Mouse (Mus musculus): Measurements from ENCODE around the gene 3110082I17Rik. TPM values are rescaled to one million over a fixed set of nuclear protein-coding genes. Genes with fewer than 3 reads are reported as not detected.
A peak's percentile ranks its signal among the peaks of the same experiment; 100 is the strongest.
"Not testable (repeated sequence)": the region's sequence is repeated elsewhere in the genome, so short reads cannot be mapped to it uniquely, and the experiment has no call there.

Gene 3110082I17Rik
- polyA plus RNA-seq, 1 experiment from 2014 or later, result 10.5 TPM

- WGBS (ENCODE audit: insufficient replicate concordance), result 76% methylated on average over 11 of the region's 11 CpGs
- Histone ChIP-seq H3K27ac (ENCODE audit: low read length) (no peak overlapping the region), H3K9ac (ENCODE audit: low read depth, low read length) (no peak overlapping the region), H3K9me3 (replicated peaks; ENCODE audit: control insufficient read depth, low read length) (no peaks in the 10 kb centered on the region), H3K4me3 (ENCODE audit: low read depth, low read length) (no peak overlapping the region), H3K27me3 (ENCODE audit: control insufficient read depth, insufficient read depth, low read depth, low read length) (no peaks in the 10 kb centered on the region), H3K36me3 (ENCODE audit: control insufficient read depth, insufficient read depth) (peaks cover 10% of the 10 kb centered on the region), H3K4me2 (ENCODE audit: low read depth, low read length) (no peak overlapping the region), H3K4me1 (ENCODE audit: control insufficient read depth, low read depth, low read length) (peaks cover 5% of the 10 kb centered on the region)
- ATAC-seq (ENCODE audit: low read depth), result no peak
Observed at GRCm38 (mm10) chr5:139338891-139339290, 121.4 kb downstream of the 3110082I17Rik start.

- Histone ChIP-seq H3K27ac (ENCODE audit: low read length) (no peak overlapping the region), H3K9ac (ENCODE audit: low read depth, low read length) (no peak overlapping the region), H3K4me3 (ENCODE audit: low read depth, low read length) (no peak overlapping the region), H3K36me3 (ENCODE audit: control insufficient read depth, insufficient read depth) (peaks cover 10% of the 10 kb centered on the region), H3K9me3 (replicated peaks; ENCODE audit: control insufficient read depth, low read length) (no peaks in the 10 kb centered on the region), H3K4me2 (ENCODE audit: low read depth, low read length) (no peak overlapping the region), H3K4me1 (ENCODE audit: control insufficient read depth, low read depth, low read length) (peaks cover under 1% of the 10 kb centered on the region; the same call in 1 of the 2 replicates), H3K27me3 (ENCODE audit: control insufficient read depth, insufficient read depth, low read depth, low read length) (no peaks in the 10 kb centered on the region)
- no peak for ATAC-seq (ENCODE audit: low read depth)
- WGBS (ENCODE audit: insufficient replicate concordance), result 76% methylated on average over 3 of the region's 3 CpGs
Observed at GRCm38 (mm10) chr5:139338403-139338802, 121.9 kb downstream of the 3110082I17Rik start.

- H3K4me2 ChIP-seq (ENCODE audit: low read depth, low read length), result no peak overlapping the region
- ATAC-seq (ENCODE audit: low read depth), result no peak
- no peak overlapping the region for H3K4me3 ChIP-seq (ENCODE audit: low read depth, low read length)
- no peak overlapping the region for H3K9ac ChIP-seq (ENCODE audit: low read depth, low read length)
- no peaks in the 10 kb centered on the region for H3K4me1 ChIP-seq (ENCODE audit: control insufficient read depth, low read depth, low read length)
- peaks cover 10% of the 10 kb centered on the region for H3K36me3 ChIP-seq (ENCODE audit: control insufficient read depth, insufficient read depth)
- H3K9me3 ChIP-seq (replicated peaks; ENCODE audit: control insufficient read depth, low read length), result no peaks in the 10 kb centered on the region
- WGBS (ENCODE audit: insufficient replicate concordance), result 69% methylated on average over 13 of the region's 13 CpGs
- H3K27me3 ChIP-seq (ENCODE audit: control insufficient read depth, insufficient read depth, low read depth, low read length), result no peaks in the 10 kb centered on the region
- H3K27ac ChIP-seq (ENCODE audit: low read length), result no peak overlapping the region
Observed at GRCm38 (mm10) chr5:139337826-139338370, 122.4 kb downstream of the 3110082I17Rik start.

- Histone ChIP-seq H3K4me1 (ENCODE audit: control insufficient read depth, low read depth, low read length) (peaks cover 3% of the 10 kb centered on the region), H3K27ac (ENCODE audit: low read length) (no peak overlapping the region), H3K4me3 (ENCODE audit: low read depth, low read length) (no peak overlapping the region), H3K27me3 (ENCODE audit: control insufficient read depth, insufficient read depth, low read depth, low read length) (no peaks in the 10 kb centered on the region), H3K36me3 (ENCODE audit: control insufficient read depth, insufficient read depth) (peaks cover 7% of the 10 kb centered on the region), H3K4me2 (ENCODE audit: low read depth, low read length) (no peak overlapping the region), H3K9me3 (replicated peaks; ENCODE audit: control insufficient read depth, low read length) (no peaks in the 10 kb centered on the region), H3K9ac (ENCODE audit: low read depth, low read length) (no peak overlapping the region)
- no peak for ATAC-seq (ENCODE audit: low read depth)
- WGBS (ENCODE audit: insufficient replicate concordance), result 81% methylated on average over 4 of the region's 4 CpGs
Observed at GRCm38 (mm10) chr5:139335634-139336033, 124.7 kb downstream of the 3110082I17Rik start.

- 80% methylated on average over 10 of the region's 10 CpGs for WGBS (ENCODE audit: insufficient replicate concordance)
- not testable (repeated sequence) for H3K9ac ChIP-seq (ENCODE audit: low read depth, low read length); H3K4me3 ChIP-seq (ENCODE audit: low read depth, low read length); H3K27me3 ChIP-seq (ENCODE audit: control insufficient read depth, insufficient read depth, low read depth, low read length); H3K4me1 ChIP-seq (ENCODE audit: control insufficient read depth, low read depth, low read length); H3K36me3 ChIP-seq (ENCODE audit: control insufficient read depth, insufficient read depth); H3K4me2 ChIP-seq (ENCODE audit: low read depth, low read length); H3K27ac ChIP-seq (ENCODE audit: low read length); ATAC-seq (ENCODE audit: low read depth); H3K9me3 ChIP-seq (replicated peaks; ENCODE audit: control insufficient read depth, low read length)
Observed at GRCm38 (mm10) chr5:139334394-139334793, 125.9 kb downstream of the 3110082I17Rik start.

GRCm38 (mm10) chr5:139333301-139334013 is 126.9 kb downstream of the 3110082I17Rik start:
- peaks cover 3% of the 10 kb centered on the region for H3K4me1 ChIP-seq (ENCODE audit: control insufficient read depth, low read depth, low read length)
- ATAC-seq (ENCODE audit: low read depth), result no peak
- no peak overlapping the region for H3K4me2 ChIP-seq (ENCODE audit: low read depth, low read length)
- H3K36me3 ChIP-seq (ENCODE audit: control insufficient read depth, insufficient read depth), result peaks cover 7% of the 10 kb centered on the region
- H3K27ac ChIP-seq (ENCODE audit: low read length), result no peak overlapping the region
- H3K9ac ChIP-seq (ENCODE audit: low read depth, low read length), result no peak overlapping the region
- H3K4me3 ChIP-seq (ENCODE audit: low read depth, low read length), result no peak overlapping the region
- H3K9me3 ChIP-seq (replicated peaks; ENCODE audit: control insufficient read depth, low read length), result no peaks in the 10 kb centered on the region
- WGBS (ENCODE audit: insufficient replicate concordance), result 78% methylated on average over 16 of the region's 16 CpGs
- no peaks in the 10 kb centered on the region for H3K27me3 ChIP-seq (ENCODE audit: control insufficient read depth, insufficient read depth, low read depth, low read length)

GRCm38 (mm10) chr5:139332590-139333272 is 127.6 kb downstream of the 3110082I17Rik start:
- Histone ChIP-seq H3K4me1 (ENCODE audit: control insufficient read depth, low read depth, low read length) (peaks cover 3% of the 10 kb centered on the region), H3K27ac (ENCODE audit: low read length) (no peak overlapping the region), H3K27me3 (ENCODE audit: control insufficient read depth, insufficient read depth, low read depth, low read length) (no peaks in the 10 kb centered on the region), H3K4me2 (ENCODE audit: low read depth, low read length) (no peak overlapping the region), H3K9ac (ENCODE audit: low read depth, low read length) (no peak overlapping the region), H3K36me3 (ENCODE audit: control insufficient read depth, insufficient read depth) (peaks cover 4% of the 10 kb centered on the region), H3K4me3 (ENCODE audit: low read depth, low read length) (no peak overlapping the region), H3K9me3 (replicated peaks; ENCODE audit: control insufficient read depth, low read length) (no peaks in the 10 kb centered on the region)
- ATAC-seq (ENCODE audit: low read depth), result peak; percentile 68
- WGBS (ENCODE audit: insufficient replicate concordance), result 65% methylated on average over 8 of the region's 8 CpGs

GRCm38 (mm10) chr5:139331742-139332141 is 128.6 kb downstream of the 3110082I17Rik start:
- Histone ChIP-seq H3K27ac (ENCODE audit: low read length) (no peak overlapping the region), H3K4me1 (ENCODE audit: control insufficient read depth, low read depth, low read length) (peaks cover 5% of the 10 kb centered on the region), H3K27me3 (ENCODE audit: control insufficient read depth, insufficient read depth, low read depth, low read length) (no peaks in the 10 kb centered on the region), H3K4me3 (ENCODE audit: low read depth, low read length) (no peak overlapping the region), H3K9ac (ENCODE audit: low read depth, low read length) (no peak overlapping the region), H3K9me3 (replicated peaks; ENCODE audit: control insufficient read depth, low read length) (no peaks in the 10 kb centered on the region), H3K36me3 (ENCODE audit: control insufficient read depth, insufficient read depth) (no peaks in the 10 kb centered on the region; the same call in 1 of the 2 replicates), H3K4me2 (ENCODE audit: low read depth, low read length) (no peak overlapping the region)
- WGBS (ENCODE audit: insufficient replicate concordance), result 17% methylated on average over 8 of the region's 8 CpGs
- ATAC-seq (ENCODE audit: low read depth), result no peak

- Histone ChIP-seq H3K9me3 (replicated peaks; ENCODE audit: control insufficient read depth, low read length) (no peaks in the 10 kb centered on the region), H3K9ac (ENCODE audit: low read depth, low read length) (no peak overlapping the region), H3K27me3 (ENCODE audit: control insufficient read depth, insufficient read depth, low read depth, low read length) (no peaks in the 10 kb centered on the region), H3K4me3 (ENCODE audit: low read depth, low read length) (no peak overlapping the region), H3K27ac (ENCODE audit: low read length) (no peak overlapping the region), H3K4me2 (ENCODE audit: low read depth, low read length) (no peak overlapping the region), H3K36me3 (ENCODE audit: control insufficient read depth, insufficient read depth) (no peaks in the 10 kb centered on the region), H3K4me1 (ENCODE audit: control insufficient read depth, low read depth, low read length) (peaks cover 8% of the 10 kb centered on the region)
- ATAC-seq (ENCODE audit: low read depth), result no peak
- 67% methylated on average over 7 of the region's 7 CpGs for WGBS (ENCODE audit: insufficient replicate concordance)
Observed at GRCm38 (mm10) chr5:139330766-139331165, 129.6 kb downstream of the 3110082I17Rik start.
